Mouse (Mus musculus) midbrain, embryonic 14.5 days (tissue): ENCODE data around the gene Prkca. TPM values are rescaled to one million over a fixed set of nuclear protein-coding genes. Genes with fewer than 3 reads are reported as not detected.

Source experiments
- ATAC-seq: fragments of 200-750 bp; cut with Nextera tagmentation; 2 replicates; pipeline ENCODE4 v1.8.0; 2017; ENCODE audit warnings: moderate number of reproducible peaks, moderate library complexity; ENCODE audit not compliant: low FRiP score, low TSS enrichment
- DNase-seq: peaks from one replicate; pipeline ENCODE4 v3.0.0-alpha.2; 2015
- H3K27ac ChIP-seq: fragments of 300-500 bp; sonication (generic); replicated peaks from 2 replicates; pipeline ENCODE4 v1.5.1; 2014; ENCODE audit warnings: mild to moderate bottlenecking, low read depth, low read length, moderate library complexity
- H3K27me3 ChIP-seq: fragments of 300-500 bp; sonication (generic); 2 replicates; pipeline ENCODE4 v1.6.1; 2014; ENCODE audit warnings: low read length, control low read depth, mixed read lengths; ENCODE audit not compliant: control insufficient read depth, insufficient read depth
- H3K36me3 ChIP-seq: fragments of 300-500 bp; sonication (generic); 2 replicates; pipeline ENCODE4 v1.6.1; 2014; ENCODE audit warnings: low read length, control low read depth; ENCODE audit not compliant: control insufficient read depth, insufficient read depth
- H3K4me1 ChIP-seq: fragments of 300-500 bp; sonication (generic); 2 replicates; pipeline ENCODE4 v1.6.1; 2014; ENCODE audit warnings: mild to moderate bottlenecking, antibody characterized with exemption, low read length, control low read depth; ENCODE audit not compliant: control insufficient read depth, insufficient read depth
- H3K4me2 ChIP-seq: fragments of 300-500 bp; sonication (generic); 2 replicates; pipeline ENCODE4 v1.6.1; 2014; ENCODE audit warnings: mild to moderate bottlenecking, low read length, moderate library complexity
- H3K4me3 ChIP-seq: fragments of 300-500 bp; sonication (generic); replicated peaks from 2 replicates; pipeline ENCODE4 v1.5.1; 2014; ENCODE audit warnings: low read depth, low read length
- H3K9ac ChIP-seq: fragments of 300-500 bp; sonication (generic); replicated peaks from 2 replicates; pipeline ENCODE4 v1.6.1; 2014; ENCODE audit warnings: mild to moderate bottlenecking, low read length, moderate library complexity
- H3K9me3 ChIP-seq: fragments of 300-500 bp; sonication (generic); 2 replicates; pipeline ENCODE4 v1.6.1; 2016; ENCODE audit warnings: low read length, control low read depth, mixed read lengths; ENCODE audit not compliant: control insufficient read depth
- WGBS: fragments of 180-500 bp; shearing (Covaris S2); extraction: QIAGEN DNeasy Blood & Tissue Kit; methylation state at CpG from one replicate; pipeline ENCODE4 v1.1.7; 2014; 5-methylcytosine and 5-hydroxymethylcytosine counted together
- polyA plus RNA-seq: library from polyadenylated mRNA; unstranded; fragments of >200 nt; fragmentation: Nextera tagmentation; extraction: Ambion mirVana; gene quantifications from 2 replicates; pipeline ENCODE4 v1.2.1, GENCODE M21; 2014

Gene Prkca
- polyA plus RNA-seq, 1 experiment from 2014 or later = 7.6 TPM

GRCm38 (mm10) chr11:108312516-108312915, 31.2 kb downstream of the Prkca start:
- H3K9me3 ChIP-seq = no peaks in the 10 kb centered on the region
- no peak overlapping the region for H3K9ac ChIP-seq
- ATAC-seq (no peak), DNase-seq (no peak)
- H3K4me2 ChIP-seq = no peak overlapping the region
- H3K27me3 ChIP-seq = no peaks in the 10 kb centered on the region
- H3K27ac ChIP-seq = no peak overlapping the region
- no peak overlapping the region for H3K4me3 ChIP-seq
- WGBS = 82% methylated on average over 5 of the region's 5 CpGs
- no peaks in the 10 kb centered on the region for H3K36me3 ChIP-seq
- no peaks in the 10 kb centered on the region for H3K4me1 ChIP-seq

GRCm38 (mm10) chr11:108311912-108312311, 31.8 kb downstream of the Prkca start:
- Histone ChIP-seq H3K27me3 (no peaks in the 10 kb centered on the region), H3K4me3 (no peak overlapping the region), H3K27ac (no peak overlapping the region), H3K4me1 (no peaks in the 10 kb centered on the region), H3K4me2 (no peak overlapping the region), H3K36me3 (no peaks in the 10 kb centered on the region), H3K9ac (no peak overlapping the region), H3K9me3 (no peaks in the 10 kb centered on the region)
- 81% methylated on average over 2 of the region's 2 CpGs for WGBS
- DNase-seq (no peak), ATAC-seq (no peak)

GRCm38 (mm10) chr11:108309791-108310190, 33.9 kb downstream of the Prkca start:
- Histone ChIP-seq H3K27me3 (no peaks in the 10 kb centered on the region), H3K4me1 (no peaks in the 10 kb centered on the region), H3K4me2 (no peak overlapping the region), H3K9ac (no peak overlapping the region), H3K27ac (no peak overlapping the region), H3K36me3 (no peaks in the 10 kb centered on the region), H3K4me3 (no peak overlapping the region), H3K9me3 (no peaks in the 10 kb centered on the region)
- DNase-seq (no peak), ATAC-seq (no peak)
- 93% methylated on average over 5 of the region's 5 CpGs for WGBS

GRCm38 (mm10) chr11:108308253-108308652, 35.5 kb downstream of the Prkca start:
- no peak overlapping the region for H3K27ac ChIP-seq
- H3K4me3 ChIP-seq = no peak overlapping the region
- H3K36me3 ChIP-seq = no peaks in the 10 kb centered on the region
- H3K4me1 ChIP-seq = no peaks in the 10 kb centered on the region
- WGBS = 97% methylated on average over 5 of the region's 5 CpGs
- H3K9me3 ChIP-seq = no peaks in the 10 kb centered on the region
- no peaks in the 10 kb centered on the region for H3K27me3 ChIP-seq
- no peak for DNase-seq
- H3K4me2 ChIP-seq = no peak overlapping the region
- no peak overlapping the region for H3K9ac ChIP-seq
- ATAC-seq = no peak

GRCm38 (mm10) chr11:108307258-108307657, 36.5 kb downstream of the Prkca start:
- Histone ChIP-seq H3K27me3 (no peaks in the 10 kb centered on the region), H3K27ac (no peak overlapping the region), H3K4me3 (no peak overlapping the region), H3K4me2 (no peak overlapping the region), H3K9ac (no peak overlapping the region), H3K36me3 (no peaks in the 10 kb centered on the region), H3K4me1 (no peaks in the 10 kb centered on the region), H3K9me3 (no peaks in the 10 kb centered on the region)
- DNase-seq (no peak), ATAC-seq (no peak)
- WGBS = 88% methylated on average over 7 of the region's 7 CpGs

GRCm38 (mm10) chr11:108303787-108304186, 39.9 kb downstream of the Prkca start:
- DNase-seq (no peak), ATAC-seq (no peak)
- Histone ChIP-seq H3K4me1 (0 out of 2 replicates have a peak, but pooled peaks cover 10% of the 10 kb centered on the region), H3K9ac (no peak overlapping the region), H3K9me3 (no peaks in the 10 kb centered on the region), H3K36me3 (no peaks in the 10 kb centered on the region), H3K27ac (no peak overlapping the region), H3K4me2 (no peak overlapping the region), H3K27me3 (no peaks in the 10 kb centered on the region), H3K4me3 (no peak overlapping the region)
- 97% methylated on average over 4 of the region's 4 CpGs for WGBS

GRCm38 (mm10) chr11:108301796-108302490, 41.8 kb downstream of the Prkca start:
- 86% methylated on average over 10 of the region's 10 CpGs for WGBS
- ATAC-seq (no peak), DNase-seq (no peak)
- Histone ChIP-seq H3K27ac (no peak overlapping the region), H3K4me3 (no peak overlapping the region), H3K27me3 (no peaks in the 10 kb centered on the region), H3K36me3 (no peaks in the 10 kb centered on the region), H3K4me2 (no peak overlapping the region), H3K9me3 (no peaks in the 10 kb centered on the region), H3K9ac (no peak overlapping the region), H3K4me1 (peaks cover 25% of the 10 kb centered on the region)

GRCm38 (mm10) chr11:108301036-108301435, 42.7 kb downstream of the Prkca start:
- Histone ChIP-seq H3K4me2 (no peak overlapping the region), H3K4me1 (peaks cover 25% of the 10 kb centered on the region), H3K9me3 (no peaks in the 10 kb centered on the region), H3K9ac (no peak overlapping the region), H3K27me3 (no peaks in the 10 kb centered on the region), H3K27ac (no peak overlapping the region), H3K36me3 (no peaks in the 10 kb centered on the region), H3K4me3 (no peak overlapping the region)
- DNase-seq (no peak), ATAC-seq (no peak)
- 80% methylated on average over 6 of the region's 6 CpGs for WGBS

GRCm38 (mm10) chr11:108300443-108300842, 43.3 kb downstream of the Prkca start:
- no peak overlapping the region for H3K27ac ChIP-seq
- H3K4me3 ChIP-seq = no peak overlapping the region
- peaks cover 25% of the 10 kb centered on the region for H3K4me1 ChIP-seq
- no peak for DNase-seq
- ATAC-seq = no peak
- no peaks in the 10 kb centered on the region for H3K27me3 ChIP-seq
- no peaks in the 10 kb centered on the region for H3K36me3 ChIP-seq
- no peaks in the 10 kb centered on the region for H3K9me3 ChIP-seq
- WGBS = 88% methylated on average over 1 of the region's 1 CpGs
- no peak overlapping the region for H3K4me2 ChIP-seq
- no peak overlapping the region for H3K9ac ChIP-seq
